Mouse (Mus musculus) intestine, embryonic 14.5 days (tissue): Measurements from ENCODE around the gene Ifitm6. TPM values are rescaled to one million over a fixed set of nuclear protein-coding genes. Genes with fewer than 3 reads are reported as not detected.
A peak's percentile ranks its signal among the peaks of the same experiment; 100 is the strongest.

Experiments
- ATAC-seq: fragments of 200-750 bp; cut with Nextera tagmentation; replicated peaks from 2 replicates; pipeline ENCODE4 v1.8.0; 2017; ENCODE audit warnings: low read depth, moderate number of reproducible peaks, moderate TSS enrichment, moderate library complexity; ENCODE audit not compliant: low FRiP score, low TSS enrichment
- DNase-seq: peaks from one replicate; pipeline ENCODE4 v3.0.0-alpha.2; 2018; ENCODE audit warnings: low spot score
- H3K27ac ChIP-seq: fragments of 300-500 bp; sonication (generic); 2 replicates; pipeline ENCODE4 v1.5.1; 2014; ENCODE audit warnings: low read depth, mild to moderate bottlenecking, control low read depth
- H3K27me3 ChIP-seq: fragments of 300-500 bp; sonication (generic); replicated peaks from 2 replicates; pipeline ENCODE4 v1.6.1; 2014; ENCODE audit warnings: low read length, control low read depth; ENCODE audit not compliant: control insufficient read depth, insufficient read depth
- H3K36me3 ChIP-seq: fragments of 300-500 bp; sonication (generic); 2 replicates; pipeline ENCODE4 v1.6.1; 2014; ENCODE audit warnings: low read length, control low read depth; ENCODE audit not compliant: control insufficient read depth, insufficient read depth
- H3K4me1 ChIP-seq: fragments of 300-500 bp; sonication (generic); replicated peaks from 2 replicates; pipeline ENCODE4 v1.6.1; 2014; ENCODE audit warnings: low read length, control low read depth, mixed read lengths; ENCODE audit not compliant: control insufficient read depth, insufficient read depth
- H3K4me2 ChIP-seq: fragments of 300-500 bp; sonication (generic); 2 replicates; pipeline ENCODE4 v1.6.1; 2014; ENCODE audit warnings: low read length
- H3K4me3 ChIP-seq: fragments of 300-500 bp; sonication (generic); 2 replicates; pipeline ENCODE4 v1.5.1; 2014; ENCODE audit warnings: low read depth, low read length, control low read depth, mixed read lengths
- H3K9ac ChIP-seq: fragments of 300-500 bp; sonication (generic); 2 replicates; pipeline ENCODE4 v1.6.1; 2014; ENCODE audit warnings: mild to moderate bottlenecking, low read length
- H3K9me3 ChIP-seq: fragments of 300-500 bp; sonication (generic); 2 replicates; pipeline ENCODE4 v1.6.1; 2016; ENCODE audit warnings: low read length, control low read depth; ENCODE audit not compliant: control insufficient read depth
- WGBS: fragments of 180-500 bp; shearing (Covaris S2); extraction: QIAGEN DNeasy Blood & Tissue Kit; methylation state at CpG from one replicate; pipeline ENCODE4 v1.1.7; 2014; 5-methylcytosine and 5-hydroxymethylcytosine counted together
- polyA plus RNA-seq: library from polyadenylated mRNA; unstranded; fragments of >200 nt; fragmentation: Nextera tagmentation; extraction: Ambion mirVana; gene quantifications from 2 replicates; pipeline ENCODE4 v1.2.1, GENCODE M21; 2014

Gene Ifitm6
- polyA plus RNA-seq, 1 experiment from 2014 or later = 1.2 TPM

DNA sequence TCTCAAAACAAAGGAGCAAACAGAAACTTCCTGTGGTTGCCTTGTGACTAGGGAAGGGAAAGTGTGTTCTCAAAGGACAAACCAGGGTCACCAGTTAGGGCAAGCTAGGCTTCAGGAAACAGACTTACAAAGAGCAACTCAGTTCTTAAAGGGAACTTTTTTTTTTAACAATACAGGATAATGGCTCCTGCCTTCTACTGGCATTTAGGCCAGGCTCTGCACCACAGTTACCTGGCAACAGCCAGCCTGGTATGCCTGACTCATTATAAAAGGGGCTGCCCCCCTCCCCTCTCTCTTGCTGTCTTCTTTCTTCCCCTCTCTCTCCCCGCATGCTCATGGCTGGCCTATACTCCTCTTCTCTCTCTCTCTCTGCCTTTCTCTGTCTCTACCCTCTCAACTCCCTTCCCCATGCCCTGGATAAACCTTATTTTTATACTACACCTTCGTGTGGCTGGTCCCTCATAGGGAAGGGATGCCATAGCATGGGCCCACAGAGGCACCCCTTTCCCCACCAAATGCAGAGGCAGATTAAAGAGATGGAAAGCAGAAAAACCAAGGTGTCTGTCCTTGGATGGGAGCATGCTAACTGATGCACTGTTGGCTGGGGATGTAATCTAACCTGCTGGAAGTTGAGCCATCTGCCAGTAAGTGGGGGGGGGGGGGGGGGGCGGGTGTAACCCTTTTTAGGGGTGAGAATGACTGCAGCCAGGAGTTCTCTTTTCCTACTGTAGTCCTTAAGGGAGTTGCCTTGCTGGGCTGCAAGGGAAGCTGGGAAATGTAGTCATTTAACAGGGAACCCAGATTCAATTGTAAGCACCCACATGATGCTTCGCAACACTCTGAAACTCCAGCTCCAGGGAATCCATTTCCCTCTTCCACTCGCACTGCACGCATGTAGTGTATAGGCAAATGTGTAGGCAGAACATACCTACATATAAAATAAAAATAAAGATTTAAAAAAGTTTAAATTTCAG is 7.4 kb upstream of the Ifitm6 start:
- WGBS = 49% methylated on average over 6 of the region's 6 CpGs
- H3K4me1 ChIP-seq = peaks cover 4% of the 10 kb centered on the region; the same call in 1 of the 2 replicates
- H3K4me3 ChIP-seq = no peak overlapping the region
- ATAC-seq = 0 out of 2 replicates have a peak, but pooled peaks have one; percentile 32
- H3K9me3 ChIP-seq = no peaks in the 10 kb centered on the region
- H3K9ac ChIP-seq = no peak overlapping the region
- H3K27me3 ChIP-seq = no peaks in the 10 kb centered on the region
- no peak overlapping the region for H3K4me2 ChIP-seq
- no peak overlapping the region for H3K27ac ChIP-seq
- no peak for DNase-seq
- no peaks in the 10 kb centered on the region for H3K36me3 ChIP-seq

DNA sequence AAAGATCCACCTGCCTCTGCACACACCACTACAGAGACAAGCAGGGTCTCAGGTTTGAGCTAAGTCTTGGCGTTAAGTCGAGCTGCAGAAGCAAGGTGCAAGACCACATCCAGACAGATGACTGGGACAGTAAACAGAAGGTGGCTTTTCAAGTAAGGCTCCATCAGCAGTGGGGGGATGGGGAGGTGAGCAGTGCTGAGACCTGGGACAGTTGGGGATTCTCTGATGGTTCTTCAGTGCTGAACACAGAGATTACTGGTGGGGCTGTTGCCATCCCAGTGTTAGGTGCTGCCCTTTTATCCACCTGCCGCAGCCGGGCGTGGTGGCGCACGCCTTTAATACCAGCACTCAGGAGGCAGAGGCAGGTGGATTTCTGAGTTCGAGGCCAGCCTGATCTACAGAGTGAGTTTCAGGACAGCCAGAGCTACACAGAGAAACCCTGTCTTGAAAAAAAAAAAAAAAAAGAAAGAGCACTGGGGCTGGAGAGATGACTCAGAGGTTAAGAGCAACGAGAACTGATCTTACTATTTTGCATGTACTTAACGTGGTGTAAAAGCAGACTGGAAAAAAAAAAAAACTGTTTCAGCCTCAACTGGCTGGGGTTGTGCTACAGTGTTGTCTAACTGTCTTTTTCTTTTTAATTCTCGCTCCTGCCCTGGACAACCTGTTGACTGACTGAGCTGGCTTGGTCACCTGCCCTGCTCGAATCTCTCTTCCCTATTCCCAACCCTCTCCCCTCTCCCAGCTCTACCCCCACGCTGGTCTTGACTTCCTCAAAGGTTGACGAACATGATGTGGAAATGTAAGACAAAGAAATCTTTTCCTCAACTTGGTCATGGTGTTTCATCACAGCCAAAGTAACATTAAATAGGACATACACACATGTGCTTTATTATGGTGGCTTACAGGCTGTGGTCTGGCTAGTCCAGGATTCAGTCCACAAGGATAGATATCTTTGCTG is 4.0 kb upstream of the Ifitm6 start:
- no peak overlapping the region for H3K27ac ChIP-seq
- no peak overlapping the region for H3K9ac ChIP-seq
- no peaks in the 10 kb centered on the region for H3K9me3 ChIP-seq
- H3K27me3 ChIP-seq = no peaks in the 10 kb centered on the region
- no peak for ATAC-seq
- no peak for DNase-seq
- H3K36me3 ChIP-seq = no peaks in the 10 kb centered on the region
- no peak overlapping the region for H3K4me3 ChIP-seq
- 77% methylated on average over 14 of the region's 14 CpGs for WGBS
- peaks cover 4% of the 10 kb centered on the region; the same call in 1 of the 2 replicates for H3K4me1 ChIP-seq
- no peak overlapping the region for H3K4me2 ChIP-seq

DNA sequence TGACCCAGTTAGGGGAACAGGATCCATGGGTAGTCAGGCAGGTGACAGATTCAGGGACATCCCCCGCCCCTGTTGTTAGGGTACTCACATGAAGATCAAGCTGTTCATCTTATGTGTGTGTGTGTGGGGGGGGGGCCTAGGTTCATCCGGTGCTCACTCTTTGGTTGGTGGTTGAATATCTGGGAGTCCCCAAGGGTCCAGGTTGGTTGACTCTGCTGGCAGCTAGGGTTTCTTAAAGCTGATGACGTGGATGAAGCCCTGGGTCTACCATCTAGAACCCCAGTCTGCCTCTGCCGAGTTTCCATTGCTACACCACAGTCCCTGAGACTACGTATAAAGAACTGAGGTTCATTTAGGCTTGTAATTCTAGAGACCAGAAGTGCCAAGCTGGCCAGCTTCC is 1.3 kb upstream of the Ifitm6 start:
- 89% methylated on average over 5 of the region's 5 CpGs for WGBS

DNA sequence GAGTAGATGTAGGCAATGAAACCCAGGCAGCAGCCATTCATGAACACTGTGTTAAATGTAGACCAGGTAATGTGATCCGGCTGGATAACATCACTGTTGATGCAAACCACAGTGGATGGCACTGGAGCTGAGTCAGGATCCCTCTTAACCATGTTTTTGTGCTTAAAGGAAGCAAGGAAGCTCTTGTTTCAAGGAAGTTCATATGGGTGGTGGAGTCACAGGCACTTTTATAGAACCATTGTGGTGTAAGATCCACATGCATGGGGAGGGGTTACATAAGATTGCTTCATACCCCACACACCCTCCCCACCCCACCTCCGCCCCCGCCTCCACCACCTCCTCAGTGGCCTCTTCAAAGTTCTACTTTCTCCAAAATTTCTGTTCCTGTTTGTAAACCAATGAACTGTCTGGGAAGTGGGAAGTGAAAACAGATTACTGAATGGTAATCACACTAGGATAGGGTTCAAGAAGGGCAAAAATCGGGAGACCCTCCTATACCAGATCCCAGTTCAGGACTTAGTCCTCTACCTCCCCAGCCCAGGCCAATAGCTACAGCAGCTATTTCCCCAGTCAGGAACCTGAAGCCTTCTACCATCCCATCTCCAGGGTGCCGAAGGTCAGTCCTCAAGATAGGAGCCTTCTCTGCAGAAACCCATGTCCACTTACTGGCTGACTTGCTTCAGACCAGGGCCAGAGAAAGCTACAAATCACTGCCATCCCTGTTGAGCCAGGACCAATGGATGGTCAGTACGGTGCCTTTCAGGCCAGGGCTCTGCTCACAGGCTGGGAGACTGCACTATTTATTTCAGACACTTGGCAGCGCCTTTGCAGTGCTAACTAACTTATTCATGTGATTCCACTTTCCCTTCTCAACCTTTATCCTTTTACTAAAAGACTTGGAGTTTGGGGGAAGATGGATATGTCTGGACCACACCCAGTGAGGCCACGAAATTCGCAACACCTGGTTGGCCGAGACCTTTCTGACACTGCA is 722 bp downstream of the Ifitm6 start:
- Histone ChIP-seq H3K27me3 (no peaks in the 10 kb centered on the region), H3K27ac (no peak overlapping the region), H3K4me1 (no peaks in the 10 kb centered on the region), H3K4me3 (no peak overlapping the region), H3K36me3 (no peaks in the 10 kb centered on the region), H3K9me3 (no peaks in the 10 kb centered on the region), H3K4me2 (no peak overlapping the region), H3K9ac (no peak overlapping the region)
- 83% methylated on average over 10 of the region's 10 CpGs for WGBS
- DNase-seq = no peak
- no peak for ATAC-seq

More for the DNA sequence above, 1.3 kb upstream of the Ifitm6 start:
- no peak overlapping the region for H3K4me3 ChIP-seq
- DNase-seq (no peak), ATAC-seq (no peak)
- no peaks in the 10 kb centered on the region for H3K4me1 ChIP-seq
- H3K36me3 ChIP-seq = no peaks in the 10 kb centered on the region
- H3K9me3 ChIP-seq = no peaks in the 10 kb centered on the region
- H3K27ac ChIP-seq = no peak overlapping the region
- no peaks in the 10 kb centered on the region for H3K27me3 ChIP-seq
- H3K9ac ChIP-seq = no peak overlapping the region
- no peak overlapping the region for H3K4me2 ChIP-seq

DNA sequence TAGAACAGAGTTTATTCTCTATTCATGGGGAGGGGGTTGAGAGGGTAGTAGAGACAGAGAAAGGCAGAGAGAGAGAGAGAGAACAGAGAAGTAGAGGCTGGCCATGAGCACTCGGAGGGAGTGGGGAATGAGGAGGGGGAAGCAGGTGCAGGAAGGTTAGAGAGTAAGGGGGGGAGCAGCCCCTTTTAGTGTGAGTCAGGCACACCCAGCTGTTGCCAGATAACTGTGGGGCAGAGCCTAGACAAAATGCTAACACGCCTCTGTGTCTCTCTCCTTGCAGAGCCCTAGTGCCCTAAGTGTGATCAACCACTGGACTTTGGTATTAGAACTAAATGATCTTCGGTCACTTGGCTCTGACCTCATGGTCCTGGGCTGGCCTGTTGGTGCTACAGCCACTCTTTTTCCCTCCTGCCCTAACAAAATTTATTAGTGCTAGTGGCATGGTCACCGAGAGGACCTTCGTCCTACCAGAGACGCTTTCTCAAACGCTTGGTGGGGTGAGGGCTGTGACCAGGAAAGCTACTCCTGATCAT is 6.4 kb downstream of the Ifitm6 start:
- Histone ChIP-seq H3K27ac (peak overlapping the region; percentile 83), H3K9ac (no peak overlapping the region), H3K4me3 (no peak overlapping the region), H3K4me2 (no peak overlapping the region), H3K36me3 (no peaks in the 10 kb centered on the region), H3K9me3 (no peaks in the 10 kb centered on the region), H3K27me3 (no peaks in the 10 kb centered on the region), H3K4me1 (peaks cover 23% of the 10 kb centered on the region)
- WGBS = 85% methylated on average over 7 of the region's 7 CpGs
- ATAC-seq (no peak), DNase-seq (no peak)

DNA sequence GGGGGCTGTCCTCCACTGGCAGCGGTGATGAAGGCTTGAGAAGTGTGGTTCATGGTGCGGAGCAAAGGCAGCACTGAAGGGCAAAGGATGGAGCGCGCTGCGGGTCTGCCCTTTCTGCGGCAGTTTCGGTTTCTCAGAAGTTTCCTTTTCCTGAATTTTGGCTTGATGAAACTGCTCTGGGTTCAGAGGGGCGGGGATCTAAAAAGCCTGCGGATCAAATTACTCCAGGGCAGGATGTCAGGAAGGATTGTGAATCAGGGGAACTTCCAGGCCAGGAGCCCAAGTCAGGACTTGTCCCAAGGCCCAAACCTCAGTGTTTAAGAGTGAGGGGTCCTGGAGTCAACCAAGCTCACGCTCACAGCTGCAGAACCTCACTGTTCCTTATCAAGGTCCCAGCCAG is 7.1 kb downstream of the Ifitm6 start, which contains the start of gene Ifitm3:
Gene Ifitm3 (minus strand): TSS at position 178 of the 400 bp plus-strand sequence.
- H3K4me2 ChIP-seq = peak within 1 kb of the TSS; percentile 61
- no peaks in the 10 kb centered on the region for H3K9me3 ChIP-seq
- DNase-seq (peak; percentile 64), ATAC-seq (peak; percentile 3; the same call in 1 of the 2 replicates)
- peak within 1 kb of the TSS; percentile 83 for H3K27ac ChIP-seq
- 15% methylated on average over 10 of the region's 10 CpGs for whole genome bisulfite sequencing
- no peaks in the 10 kb centered on the region for H3K36me3 ChIP-seq
- peak within 1 kb of the TSS; percentile 47 for H3K4me3 ChIP-seq
- H3K9ac ChIP-seq = peak within 1 kb of the TSS; percentile 44
- peaks cover 23% of the 10 kb centered on the region for H3K4me1 ChIP-seq
- H3K27me3 ChIP-seq = no peaks in the 10 kb centered on the region

DNA sequence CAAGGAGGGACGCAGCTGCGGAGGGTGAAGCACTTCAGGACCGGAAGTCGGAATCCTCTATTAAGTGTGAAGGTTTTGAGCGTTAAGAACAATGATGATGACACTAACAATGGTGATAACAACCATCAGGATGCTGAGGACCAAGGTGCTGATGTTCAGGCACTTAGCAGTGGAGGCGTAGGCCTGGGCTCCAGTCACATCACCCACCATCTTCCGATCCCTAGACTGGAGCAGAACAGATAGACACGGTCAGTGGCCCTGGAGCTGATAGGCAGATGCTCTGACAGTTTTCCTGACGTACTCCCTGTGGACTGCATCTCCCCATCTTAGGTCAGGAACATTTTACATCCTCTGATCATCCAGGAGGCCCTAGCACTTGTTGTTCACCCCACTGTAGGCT is 8.1 kb downstream of the Ifitm6 start:
- WGBS = 81% methylated on average over 9 of the region's 9 CpGs
- Histone ChIP-seq H3K4me3 (peak overlapping the region; percentile 47), H3K9me3 (no peaks in the 10 kb centered on the region), H3K27me3 (no peaks in the 10 kb centered on the region), H3K4me1 (peaks cover 23% of the 10 kb centered on the region), H3K27ac (peak overlapping the region; percentile 83; the same call in 1 of the 2 replicates), H3K4me2 (peak overlapping the region; percentile 61), H3K9ac (peak overlapping the region; percentile 44), H3K36me3 (no peaks in the 10 kb centered on the region)
- ATAC-seq (no peak), DNase-seq (no peak)
